Mouse (Mus musculus): ENCODE measurements around the gene Herc6.
"Not testable (repeated sequence)": the region's sequence is repeated elsewhere in the genome, so short reads cannot be mapped to it uniquely, and the experiment has no call there.

Herc6 gene

GRCm38 (mm10) chr6:57580881-57581548 is at the start of gene Herc6:
Gene Herc6, plus strand, starts transcription at chr6:57581000.
- peak; percentile 14 to 20 for DNase-seq

DNA sequence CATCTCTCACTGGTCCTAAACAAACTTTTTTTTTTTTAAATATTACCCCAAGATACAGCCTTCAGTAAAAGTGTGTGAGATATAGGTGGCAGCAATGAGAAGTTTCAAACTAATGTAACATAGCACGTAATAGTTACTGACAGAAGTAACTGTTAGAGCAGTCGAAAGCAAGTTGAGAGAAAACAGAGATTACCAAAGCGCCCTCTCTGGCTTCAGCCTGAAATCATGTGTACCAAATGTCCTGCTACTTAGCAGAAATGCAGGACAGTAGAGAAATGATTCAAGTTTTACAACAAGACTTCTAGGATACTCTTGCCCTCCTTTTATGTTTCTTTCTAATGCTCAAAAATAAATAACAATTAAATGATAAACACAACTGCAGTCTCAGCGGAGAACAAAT is 49.8 kb upstream of the Herc6 start:
- no peak for DNase-seq

- DNase-seq, result no peak
These were observed 49.4 kb upstream of the Herc6 start for GRCm38 (mm10) chr6:57531441-57531840.

GRCm38 (mm10) chr6:57532022-57532421 is 48.8 kb upstream of the Herc6 start:
- no peak for DNase-seq

DNA sequence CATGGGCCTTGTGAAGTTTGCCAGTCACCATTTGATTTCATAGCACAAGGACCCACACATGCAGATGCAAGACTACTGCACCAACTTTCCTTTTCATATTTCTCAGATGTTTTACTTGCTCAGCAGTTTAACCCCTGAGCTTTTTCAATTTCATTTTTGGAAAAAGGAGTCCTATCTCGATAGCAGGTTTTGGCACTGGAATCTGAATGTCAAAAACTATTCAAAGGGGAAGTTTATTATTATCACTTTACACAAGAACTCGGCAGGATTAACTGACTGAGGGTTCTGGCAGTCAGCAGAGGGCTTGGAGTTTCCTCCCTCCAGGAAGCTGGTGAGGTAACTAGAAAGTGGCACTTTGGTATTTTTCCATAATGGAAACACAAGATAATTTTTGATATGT is 47.4 kb upstream of the Herc6 start:
- no peak for DNase-seq

- DNase-seq, result peak; percentile 49 to 53
These were observed 46.6 kb upstream of the Herc6 start for GRCm38 (mm10) chr6:57534231-57534610.

- peak; percentile 49 to 65 for DNase-seq
These were observed 46.1 kb upstream of the Herc6 start for GRCm38 (mm10) chr6:57534611-57535286.

DNA sequence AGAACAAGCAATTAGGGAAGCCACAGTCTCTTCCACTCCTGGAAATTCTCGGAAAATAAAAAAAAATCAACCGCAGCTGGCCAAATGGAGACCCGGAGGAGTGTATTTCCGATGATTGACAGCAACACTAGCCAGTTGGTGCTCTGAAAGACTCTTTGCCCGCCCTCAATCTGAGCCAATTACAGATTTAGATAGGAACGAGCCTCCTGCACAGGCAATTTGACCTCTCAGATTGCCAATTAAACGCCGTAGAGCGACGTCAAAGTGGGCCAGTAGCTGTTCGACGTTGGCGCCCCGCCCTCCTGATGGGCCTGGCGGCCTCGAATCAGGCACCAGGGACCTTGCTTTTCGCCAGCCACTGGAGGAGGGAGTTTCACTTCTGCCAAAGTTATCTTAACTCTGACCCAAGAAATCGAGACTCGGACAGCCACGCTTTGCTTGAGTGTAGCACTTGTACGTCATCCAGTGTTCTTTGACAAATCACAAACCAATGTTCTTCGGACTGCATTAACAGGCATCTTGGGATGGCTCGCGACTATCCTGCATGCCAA is 45.3 kb upstream of the Herc6 start, which contains the start of gene Ppm1k:
Gene Ppm1k, minus strand, starts transcription at position 83 of the 551 bp plus-strand sequence.
- peak; percentile 96 to 99 for DNase-seq

DNA sequence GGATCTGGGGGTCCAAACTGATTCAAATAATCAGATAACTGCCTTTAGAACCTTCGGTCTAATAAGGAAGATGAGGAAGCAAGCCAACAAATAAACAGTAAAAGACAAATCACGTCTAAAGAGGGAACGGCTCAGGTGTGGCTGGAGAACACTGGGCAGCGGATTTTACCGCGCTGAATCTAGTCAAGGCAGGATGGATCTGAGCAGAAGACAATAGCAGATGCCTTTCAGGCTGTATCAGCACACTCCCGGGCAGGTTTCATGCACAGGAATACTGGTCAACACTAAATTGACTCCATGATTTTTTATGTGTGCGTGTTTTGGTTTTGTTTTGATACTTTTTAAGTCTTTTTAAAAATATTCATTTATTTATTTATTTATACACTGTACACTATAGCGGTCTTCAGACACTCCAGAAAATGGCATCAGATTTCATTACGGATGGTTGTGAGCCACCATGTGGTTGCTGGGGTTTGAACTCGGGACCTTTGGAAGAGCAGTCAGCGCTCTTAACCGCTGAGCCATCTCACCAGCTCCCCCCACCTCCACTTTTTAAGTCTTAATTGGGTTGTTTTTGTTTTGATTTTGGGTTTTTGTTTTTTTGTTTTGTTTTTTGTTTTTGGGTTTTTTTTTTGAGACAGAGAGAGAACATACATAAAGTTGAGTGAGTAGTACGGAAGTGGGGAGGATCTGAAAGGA is 44.7 kb upstream of the Herc6 start:
- DNase-seq, result peak; percentile 24 to 45

DNA sequence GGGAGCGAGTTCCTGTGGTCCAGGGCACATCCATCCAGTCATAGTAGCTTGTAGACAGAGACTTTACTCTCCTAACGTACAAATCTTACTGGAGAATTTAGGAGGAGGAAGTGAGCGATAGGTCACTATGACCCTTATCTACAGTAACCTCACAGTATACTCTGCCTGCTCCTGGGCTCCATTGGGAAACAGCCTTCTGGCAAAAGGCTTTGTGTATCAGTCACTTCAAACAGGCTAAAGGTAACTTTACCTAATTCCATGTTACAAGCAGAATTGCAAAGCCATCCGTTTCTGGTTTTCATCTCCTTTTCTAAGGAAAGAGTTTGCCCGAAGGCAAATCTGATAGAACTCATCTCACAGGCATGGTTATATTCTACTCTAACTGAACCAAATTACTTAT is 42.9 kb upstream of the Herc6 start:
- no peak for DNase-seq

GRCm38 (mm10) chr6:57540950-57541498 is 39.8 kb upstream of the Herc6 start:
- no peak for DNase-seq

- DNase-seq, result no peak
These were observed 39.0 kb upstream of the Herc6 start for GRCm38 (mm10) chr6:57541737-57542335.

DNA sequence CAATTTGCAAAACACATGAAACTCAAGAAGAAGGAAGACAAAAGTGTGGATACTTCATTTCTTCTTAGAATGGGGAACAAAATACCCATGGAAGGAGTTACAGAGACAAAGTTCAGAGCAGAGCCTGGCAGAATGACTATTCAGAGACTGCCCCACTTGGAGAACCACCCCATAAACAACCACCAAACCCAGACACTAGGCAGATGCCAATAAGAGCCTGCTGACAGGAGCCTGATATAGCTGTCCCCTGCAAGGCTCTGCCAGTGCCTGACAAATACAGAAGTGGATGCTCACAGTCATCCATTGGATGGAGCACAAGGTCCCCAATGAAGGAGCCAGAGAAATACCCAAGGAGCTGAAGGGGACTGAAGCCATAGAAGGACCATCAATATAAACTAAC is 37.2 kb upstream of the Herc6 start:
- not testable (repeated sequence) for DNase-seq

- DNase-seq, result no peak
These were observed 35.9 kb upstream of the Herc6 start for GRCm38 (mm10) chr6:57544866-57545265.

GRCm38 (mm10) chr6:57551211-57551796 is 29.5 kb upstream of the Herc6 start:
- DNase-seq, result no peak

GRCm38 (mm10) chr6:57557796-57558317 is 22.9 kb upstream of the Herc6 start:
- no peak for DNase-seq

DNA sequence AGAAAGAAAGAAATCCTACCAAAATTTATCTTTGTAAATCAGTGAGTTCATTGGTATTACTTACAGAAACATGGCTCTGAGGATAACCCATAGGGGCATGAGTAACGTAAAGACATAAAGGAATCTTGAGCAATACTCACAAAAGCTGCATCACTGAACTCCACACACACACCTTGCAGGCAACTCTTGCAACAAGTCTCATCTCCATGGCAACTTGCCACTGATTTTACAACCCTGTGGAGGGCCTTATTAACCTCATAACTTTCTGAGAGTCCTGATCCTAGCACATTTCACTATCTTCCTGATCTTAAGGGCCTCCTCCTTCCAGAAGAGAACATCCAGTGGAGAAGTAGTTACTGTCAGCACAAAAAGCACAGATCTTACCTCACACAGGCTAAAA is 17.3 kb upstream of the Herc6 start:
- no peak for DNase-seq

DNA sequence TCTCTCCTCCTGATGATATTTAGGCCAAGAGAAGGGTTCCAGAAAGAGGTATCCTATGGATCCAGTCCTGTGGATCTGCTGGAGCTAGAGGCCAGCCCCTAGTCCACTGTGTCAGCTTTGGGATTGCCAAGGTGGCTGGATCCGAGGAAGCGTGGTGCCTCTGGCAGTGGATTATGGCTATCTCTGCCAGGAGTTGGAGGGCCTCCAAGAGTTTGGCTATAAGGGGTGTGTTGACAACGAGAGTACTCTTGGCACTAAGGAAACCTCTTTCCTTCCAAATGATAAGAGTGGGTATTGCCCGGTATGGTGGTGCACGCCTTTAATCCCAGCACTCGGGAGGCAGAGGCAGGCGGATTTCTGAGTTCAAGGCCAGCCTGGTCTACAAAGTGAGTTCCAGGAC is 15.3 kb upstream of the Herc6 start:
- DNase-seq, result no peak

- no peak for DNase-seq
These were observed 13.2 kb upstream of the Herc6 start for GRCm38 (mm10) chr6:57567630-57568029.

DNA sequence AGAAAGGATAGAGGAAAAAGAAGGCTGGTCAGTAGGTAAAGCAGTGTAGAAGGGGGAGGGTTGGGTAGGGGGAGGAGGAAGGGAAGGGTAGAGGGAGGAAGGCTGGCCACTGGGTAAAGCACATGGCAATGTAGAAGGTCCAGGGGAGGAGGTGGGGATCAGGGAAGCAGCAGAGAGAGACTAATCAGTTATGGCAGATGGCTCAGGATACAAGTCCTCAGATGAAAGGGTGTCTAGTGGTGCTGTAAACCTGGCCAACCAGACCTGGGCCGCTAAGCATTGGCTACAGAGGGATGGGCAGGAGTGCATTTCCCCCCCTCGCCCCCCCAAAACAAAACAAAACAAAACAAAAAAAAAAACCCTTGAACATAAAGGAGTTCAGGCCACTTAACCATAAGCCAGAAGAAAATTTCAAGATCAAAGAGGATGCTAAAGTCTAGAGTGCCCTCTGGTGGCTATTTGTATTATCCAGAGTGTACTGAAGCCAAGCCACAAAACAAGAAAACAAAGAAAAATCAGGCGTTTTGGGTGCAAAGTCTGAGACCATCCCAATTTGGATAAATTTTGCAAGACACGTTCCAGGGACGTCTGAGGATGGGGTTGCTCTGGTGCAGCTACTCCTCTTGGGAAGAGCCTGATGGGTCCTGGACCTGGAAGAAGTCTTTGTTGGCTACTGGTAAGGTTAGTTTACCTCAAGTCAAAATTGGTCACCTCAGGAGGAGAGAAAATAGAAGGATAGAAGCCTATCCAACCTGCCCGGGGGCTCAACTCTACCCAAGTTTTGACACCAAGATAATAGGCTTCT is 10.4 kb upstream of the Herc6 start:
- peak; percentile 34 to 53 for DNase-seq

- DNase-seq, result no peak
These were observed 9.2 kb upstream of the Herc6 start for GRCm38 (mm10) chr6:57571587-57571986.

Measured in cerebellum, adult 18-20 months (tissue).